Mouse (Mus musculus): ENCODE data around the gene 1600002K03Rik.

GRCm38 (mm10) chr10:80138553-80139438 lies 33.9 kb upstream of the 1600002K03Rik start, which contains the start of gene Atp5d:
- TF ChIP-seq CTCF (conservative IDR thresholded peaks at IDR 0.05; ENCODE audit: low read length) (no peak), NANOG (IDR thresholded peaks at IDR 0.05; ENCODE audit: borderline replicate concordance, low read length) (no peak)
